Mouse (Mus musculus): ENCODE measurements around the gene Fzr1. TPM values are rescaled to one million over a fixed set of nuclear protein-coding genes. Genes with fewer than 3 reads are reported as not detected.

Gene Fzr1
- total and polyA plus RNA-seq, 3 experiments, result 33.1 to 75.4 (median 44.5) TPM

DNA sequence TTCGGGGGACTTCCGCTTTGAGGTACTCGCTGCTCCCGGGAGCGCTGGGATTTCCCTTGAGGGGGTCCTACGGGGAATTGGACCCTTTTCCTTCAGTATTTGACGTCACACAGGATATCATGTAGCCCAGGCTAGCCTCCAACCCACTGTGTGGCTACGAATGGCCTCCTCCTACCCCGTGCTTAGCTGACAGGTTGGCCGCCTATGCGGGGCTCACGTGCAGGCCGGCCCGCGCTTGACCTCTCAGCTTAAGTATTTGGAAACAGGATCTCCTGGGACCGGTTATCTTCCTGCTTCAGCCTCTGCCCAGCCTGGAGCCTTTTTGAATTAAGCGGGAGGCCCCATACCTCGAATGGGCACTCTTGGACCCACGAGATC lies 6.3 kb upstream of the Fzr1 start:
- peaks cover 39 to 41% of the 10 kb centered on the region in 2 experiments for H3K36me3 ChIP-seq (replicated peaks in 1 of 2; ENCODE audit: control insufficient read depth in 1 of 2, insufficient read depth in 1 of 2, low read length in 1 of 2)
- in situ Hi-C loops (cut with MboI; ENCODE audit: low pct_ligation_motif_present, low pct_unique_long_range_greater_than_20kb, low sequenced_read_pairs), result loop anchor here (5.0 kb wide), 1 partner anchor 148 kb away; no protein-coding TSS in a partner anchor

GRCm38 (mm10) chr10:81383802-81384604 lies 5.7 kb upstream of the Fzr1 start, which contains the start of the genes Dohh and Gm48551:
Dohh (plus strand) TSS chr10:81384428.
Gm48551 (plus strand) TSS chr10:81384466.
- H3K4me3 ChIP-seq (replicated peaks in 1 of 3; ENCODE audit: low read depth in 2 of 3, low read length in 2 of 3, poor library complexity in 1 of 3), result peak within 1 kb of the TSS; percentile 82 to 96 (median 87)
- DNase-seq (ENCODE audit: extremely low read depth), result peak; percentile 99
- dilution Hi-C loops (cut with MboI; ENCODE audit: extremely low pct_ligation_motif_present, extremely low pct_unique_long_range_greater_than_20kb, low sequenced_read_pairs) (no loop called here), in situ Hi-C loops (cut with MboI; ENCODE audit: low pct_ligation_motif_present, low pct_unique_long_range_greater_than_20kb, low sequenced_read_pairs) (loop anchor here (5.0 kb wide), 1 partner anchor 148 kb away; no protein-coding TSS in a partner anchor)
- peak within 1 kb of the TSS; percentile 84 for H3K9ac ChIP-seq (ENCODE audit: insufficient read depth, low read depth)
- H3K9me3 ChIP-seq (replicated peaks; ENCODE audit: low read length), result no peaks in the 10 kb centered on the region
- peaks cover 33 to 35% of the 10 kb centered on the region in 2 experiments for H3K36me3 ChIP-seq (replicated peaks in 1 of 2; ENCODE audit: control insufficient read depth in 1 of 2, insufficient read depth in 1 of 2, low read length in 1 of 2)
- H3K27me3 ChIP-seq (replicated peaks), result no peaks in the 10 kb centered on the region
- peak within 1 kb of the TSS; percentile 64 for H3K4me2 ChIP-seq (ENCODE audit: insufficient read depth, low read depth, poor library complexity, severe bottlenecking)
- peaks cover 19% of the 10 kb centered on the region for H3K79me2 ChIP-seq (replicated peaks; ENCODE audit: control insufficient read depth, extremely low read depth, insufficient read depth, poor library complexity, severe bottlenecking)
- peak within 1 kb of the TSS; percentile 49; the same call in 1 of the 2 replicates for H3K27ac ChIP-seq (ENCODE audit: insufficient read depth, low read depth)
- H3K4me1 ChIP-seq (ENCODE audit: control insufficient read depth in 1 of 2, insufficient read depth in 2 of 2), result peaks cover 6 to 23% of the 10 kb centered on the region in 2 experiments
- peak; percentile 34; the same call in 1 of the 2 replicates for TF ChIP-seq MEF2A (IDR thresholded peaks at IDR 0.05; ENCODE audit: borderline replicate concordance, low read depth, low read length)
- peak; percentile 89 for TF ChIP-seq HCFC1 (IDR thresholded peaks at IDR 0.05; ENCODE audit: low read depth, low read length)
- TF ChIP-seq CHD2 (IDR thresholded peaks at IDR 0.05; ENCODE audit: low read length), result peak; percentile 95
- TF ChIP-seq USF1 (IDR thresholded peaks at IDR 0.05; ENCODE audit: low read depth, low read length), result peak; percentile 98
- TF ChIP-seq CTCF (conservative IDR thresholded peaks at IDR 0.05 in 1 of 2, IDR thresholded peaks at IDR 0.05 in 1 of 2; ENCODE audit: low read depth in 2 of 2, low read length in 2 of 2), result no peak
- TF ChIP-seq POLR2A (IDR thresholded peaks at IDR 0.05; ENCODE audit: low read depth, low read length), result peak; percentile 98
- TF ChIP-seq MXI1 (IDR thresholded peaks at IDR 0.05; ENCODE audit: low read depth, low read length), result peak; percentile 90
- no peak for TF ChIP-seq RAD21 (IDR thresholded peaks at IDR 0.05; ENCODE audit: low read depth, low read length)
- 0 out of 2 replicates have a peak, but pooled peaks have one; percentile 52 for TF ChIP-seq IRF4 (IDR thresholded peaks at IDR 0.05; ENCODE audit: low read depth, low read length)
- no peak for TF ChIP-seq ETS1 (conservative IDR thresholded peaks at IDR 0.05; ENCODE audit: low read depth, low read length)
- TF ChIP-seq ZKSCAN1 (IDR thresholded peaks at IDR 0.05; ENCODE audit: borderline replicate concordance, low read depth, low read length), result no peak
- TF ChIP-seq SMC3 (IDR thresholded peaks at IDR 0.05; ENCODE audit: low read depth, low read length), result no peak
- TF ChIP-seq POLR2AphosphoS2 (IDR thresholded peaks at IDR 0.05; ENCODE audit: low read depth, low read length), result peak; percentile 74; the same call in 1 of the 2 replicates
- no peak for TF ChIP-seq MAFK (IDR thresholded peaks at IDR 0.05; ENCODE audit: insufficient replicate concordance, low read length)
- TF ChIP-seq KAT2A (IDR thresholded peaks at IDR 0.05; ENCODE audit: insufficient replicate concordance, low read length), result peak; percentile 75; the same call in 1 of the 2 replicates
- TF ChIP-seq MYC (IDR thresholded peaks at IDR 0.05; ENCODE audit: low read depth, low read length), result peak; percentile 87
- peak; percentile 95 for TF ChIP-seq ELF1 (IDR thresholded peaks at IDR 0.05; ENCODE audit: low read depth, low read length)
- TF ChIP-seq USF2 (conservative IDR thresholded peaks at IDR 0.05; ENCODE audit: low read depth, low read length), result peak; percentile 95
- TF ChIP-seq NRF1 (IDR thresholded peaks at IDR 0.05; ENCODE audit: low read depth, low read length), result peak; percentile 100

More for the DNA sequence above, 6.3 kb upstream of the Fzr1 start:
- peak overlapping the region; percentile 64; the same call in 1 of the 2 replicates for H3K4me2 ChIP-seq (ENCODE audit: insufficient read depth, low read depth, poor library complexity, severe bottlenecking)
- dilution Hi-C loops (cut with MboI; ENCODE audit: extremely low pct_ligation_motif_present, extremely low pct_unique_long_range_greater_than_20kb, low sequenced_read_pairs), result no loop called here
- no peaks in the 10 kb centered on the region for H3K27me3 ChIP-seq (replicated peaks)
- peaks cover 6 to 18% of the 10 kb centered on the region in 2 experiments for H3K4me1 ChIP-seq (ENCODE audit: control insufficient read depth in 1 of 2, insufficient read depth in 2 of 2)
- H3K4me3 ChIP-seq (replicated peaks in 1 of 3; ENCODE audit: low read depth in 2 of 3, low read length in 2 of 3, poor library complexity in 1 of 3), result peak overlapping the region; percentile 82 to 96 (median 87)
- peak overlapping the region; percentile 49; the same call in 1 of the 2 replicates for H3K27ac ChIP-seq (ENCODE audit: insufficient read depth, low read depth)
- peaks cover 19% of the 10 kb centered on the region for H3K79me2 ChIP-seq (replicated peaks; ENCODE audit: control insufficient read depth, extremely low read depth, insufficient read depth, poor library complexity, severe bottlenecking)
- TF ChIP-seq KAT2A (IDR thresholded peaks at IDR 0.05; ENCODE audit: insufficient replicate concordance, low read length) (0 out of 2 replicates have a peak, but pooled peaks have one; percentile 4), E2F4 (IDR thresholded peaks at IDR 0.05; ENCODE audit: insufficient replicate concordance, low read depth, low read length) (no peak), SIN3A (IDR thresholded peaks at IDR 0.05; ENCODE audit: low read length) (0 out of 2 replicates have a peak, but pooled peaks have one; percentile 4), RAD21 (IDR thresholded peaks at IDR 0.05; ENCODE audit: low read depth, low read length) (no peak), ZC3H11A (IDR thresholded peaks at IDR 0.05; ENCODE audit: low read depth, low read length) (no peak), HCFC1 (IDR thresholded peaks at IDR 0.05; ENCODE audit: low read depth, low read length) (no peak), SMC3 (IDR thresholded peaks at IDR 0.05; ENCODE audit: low read depth, low read length) (no peak), USF2 (conservative IDR thresholded peaks at IDR 0.05; ENCODE audit: low read depth, low read length) (no peak), ETS1 (conservative IDR thresholded peaks at IDR 0.05; ENCODE audit: low read depth, low read length) (no peak), ZMIZ1 (IDR thresholded peaks at IDR 0.05; ENCODE audit: low read depth, low read length) (peak; percentile 8; the same call in 1 of the 2 replicates), BHLHE40 (IDR thresholded peaks at IDR 0.05; ENCODE audit: low read depth, low read length) (peak; percentile 74), TCF12 (IDR thresholded peaks at IDR 0.05; ENCODE audit: low read depth, low read length) (no peak; the same call in 1 of the 2 replicates), GABPA (IDR thresholded peaks at IDR 0.05; ENCODE audit: insufficient replicate concordance, low read depth, low read length) (no peak), MXI1 (IDR thresholded peaks at IDR 0.05; ENCODE audit: low read depth, low read length) (peak; percentile 51), MAZ (IDR thresholded peaks at IDR 0.05; ENCODE audit: low read depth, low read length) (peak; percentile 24; the same call in 1 of the 2 replicates), RCOR1 (conservative IDR thresholded peaks at IDR 0.05; ENCODE audit: low read depth, low read length) (peak; percentile 39; the same call in 1 of the 2 replicates), UBTF (IDR thresholded peaks at IDR 0.05; ENCODE audit: low read depth, low read length) (no peak), ELF1 (IDR thresholded peaks at IDR 0.05; ENCODE audit: low read depth, low read length) (no peak), ZNF384 (IDR thresholded peaks at IDR 0.05; ENCODE audit: low read depth, low read length) (no peak), CHD1 (IDR thresholded peaks at IDR 0.05; ENCODE audit: low read depth, low read length) (no peak), JUN (IDR thresholded peaks at IDR 0.05; ENCODE audit: insufficient read depth, low read depth, low read length) (no peak), CTCF (conservative IDR thresholded peaks at IDR 0.05 in 1 of 2, IDR thresholded peaks at IDR 0.05 in 1 of 2; ENCODE audit: low read depth in 2 of 2, low read length in 2 of 2) (no peak), POLR2A (IDR thresholded peaks at IDR 0.05; ENCODE audit: low read depth, low read length) (no peak), NRF1 (IDR thresholded peaks at IDR 0.05; ENCODE audit: low read depth, low read length) (no peak), CHD2 (IDR thresholded peaks at IDR 0.05; ENCODE audit: low read length) (no peak), ZKSCAN1 (IDR thresholded peaks at IDR 0.05; ENCODE audit: borderline replicate concordance, low read depth, low read length) (no peak), EP300 (IDR thresholded peaks at IDR 0.05; ENCODE audit: low read length) (no peak), PAX5 (IDR thresholded peaks at IDR 0.05; ENCODE audit: low read length) (no peak), MEF2A (IDR thresholded peaks at IDR 0.05; ENCODE audit: borderline replicate concordance, low read depth, low read length) (no peak; the same call in 1 of the 2 replicates)
- H3K9me3 ChIP-seq (replicated peaks; ENCODE audit: low read length), result no peaks in the 10 kb centered on the region
- DNase-seq (ENCODE audit: extremely low read depth), result no peak
- peak overlapping the region; percentile 84 for H3K9ac ChIP-seq (ENCODE audit: insufficient read depth, low read depth)
